18 mouse cellular contexts compared by ENCODE assay signal in the genomic region with DNA sequence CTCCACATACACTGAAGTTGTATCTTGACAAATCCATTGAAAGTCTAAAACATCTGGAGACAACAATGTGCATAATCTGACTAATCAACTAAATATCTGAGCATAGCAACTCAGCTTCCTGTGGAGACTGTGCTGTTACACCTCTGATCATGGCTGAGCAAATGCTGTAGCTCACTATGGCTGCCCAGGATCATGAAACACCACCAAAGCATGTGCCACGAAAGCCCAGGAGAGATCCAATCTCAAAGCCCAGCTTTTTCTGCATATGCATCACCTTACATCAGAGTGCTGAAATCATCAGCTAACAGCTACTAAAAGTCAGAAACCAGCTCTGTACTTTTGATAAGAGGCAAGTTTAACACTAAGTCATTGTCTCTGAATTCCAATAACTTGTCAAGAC.
"Had no signal": no experiment of that assay in that cellular context is flagged by ENCODE, and none has a peak within 500 bp of the region (broad histone marks: within the 10 kb centered on the region; RNA-seq: fewer than 3 reads in every experiment).

No protein-coding gene starts in this region.

- H3K27ac ChIP-seq: midbrain, embryonic 10.5 days; midbrain, embryonic 12.5 days; neural tube, embryonic 13.5 days; neural tube, embryonic 15.5 days had no signal

- H3K4me1 ChIP-seq: midbrain, embryonic 10.5 days; midbrain, embryonic 12.5 days; neural tube, embryonic 13.5 days; neural tube, embryonic 15.5 days had no signal

- DNase-seq: lung, adult 18-20 months; lung, embryonic 14.5 days; lung, postnatal 10 days; lung, postnatal 4 days; midbrain, embryonic 14.5 days; retina, postnatal 1 day; right cerebral cortex, adult 18-20 months; right cerebral cortex, postnatal 25 days; right cerebral cortex, postnatal 4 days; spleen, adult 18-20 months; thymus, adult 18-20 months; thymus, postnatal 14 days; thymus, postnatal 36 days had no signal

- H3K4me3 ChIP-seq: midbrain, embryonic 10.5 days; midbrain, embryonic 12.5 days; myocyte; neural tube, embryonic 13.5 days; neural tube, embryonic 15.5 days had no signal
